Mouse (Mus musculus): ENCODE measurements around the gene Zscan2. TPM values are rescaled to one million over a fixed set of nuclear protein-coding genes. Genes with fewer than 3 reads are reported as not detected.

The Zscan2 gene
- 4.5 and 5.2 TPM in 2 replicates for polyA plus RNA-seq (2012; rRNA removed)

DNA sequence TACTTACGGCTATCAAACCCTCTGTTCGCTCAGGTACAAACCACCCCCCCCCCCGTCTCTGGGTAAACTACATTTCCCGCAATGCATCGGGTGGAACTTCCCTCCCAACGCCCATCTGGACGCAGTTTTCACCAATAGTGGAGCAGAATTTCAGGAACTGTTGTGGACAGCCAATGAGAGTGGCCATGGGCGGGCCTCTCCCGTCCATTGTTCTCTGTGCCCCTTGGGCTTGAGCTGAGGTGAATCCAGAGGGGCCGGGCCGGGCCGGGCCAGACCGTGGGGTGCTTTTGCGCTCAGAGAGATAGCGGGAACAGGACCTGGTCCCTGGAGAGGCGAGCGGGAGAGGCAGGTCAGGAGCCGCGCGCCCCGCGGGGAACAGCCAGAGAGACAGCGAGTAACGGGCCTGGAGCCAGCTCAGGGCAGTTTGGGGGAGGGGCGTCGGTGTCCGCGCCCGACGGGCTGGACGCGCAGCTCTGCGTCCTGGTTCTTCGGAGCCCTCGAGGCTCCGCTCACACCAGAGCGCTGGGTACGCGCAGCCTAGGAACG is at the start of gene Zscan2:
TSS of gene Zscan2 (plus strand) at position 192 of the 546 bp plus-strand sequence.

DNA sequence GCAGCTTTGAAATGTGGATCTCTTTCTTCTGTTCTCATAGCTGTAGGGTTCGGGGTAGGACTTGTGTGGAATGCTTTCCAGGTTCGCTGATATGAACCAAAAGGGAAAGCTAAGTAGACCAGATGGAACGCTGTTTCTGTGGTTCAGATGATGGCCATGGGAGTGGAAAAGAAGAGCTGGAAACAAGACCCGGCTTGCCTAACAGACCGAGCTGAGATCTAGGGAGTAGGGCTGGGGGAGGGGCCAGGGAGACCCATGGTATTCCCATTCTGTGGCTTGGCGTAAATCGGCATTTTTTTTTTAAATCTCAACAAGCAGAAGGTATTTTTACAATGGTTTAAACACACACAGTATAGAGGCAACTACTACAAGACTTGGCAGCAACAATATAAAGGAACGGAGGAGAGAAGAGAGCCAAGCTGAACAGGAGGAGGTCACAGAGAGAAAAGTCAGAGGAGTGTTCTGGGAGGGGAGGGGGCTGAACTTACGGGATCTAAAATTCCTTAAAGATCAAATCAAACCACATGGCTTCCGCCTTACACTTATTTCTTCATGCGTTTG is 34.8 kb upstream of the Zscan2 start, which contains the start of gene Iqgap1:
TSS of gene Iqgap1 (minus strand) at position 132 of the 561 bp plus-strand sequence.

DNA sequence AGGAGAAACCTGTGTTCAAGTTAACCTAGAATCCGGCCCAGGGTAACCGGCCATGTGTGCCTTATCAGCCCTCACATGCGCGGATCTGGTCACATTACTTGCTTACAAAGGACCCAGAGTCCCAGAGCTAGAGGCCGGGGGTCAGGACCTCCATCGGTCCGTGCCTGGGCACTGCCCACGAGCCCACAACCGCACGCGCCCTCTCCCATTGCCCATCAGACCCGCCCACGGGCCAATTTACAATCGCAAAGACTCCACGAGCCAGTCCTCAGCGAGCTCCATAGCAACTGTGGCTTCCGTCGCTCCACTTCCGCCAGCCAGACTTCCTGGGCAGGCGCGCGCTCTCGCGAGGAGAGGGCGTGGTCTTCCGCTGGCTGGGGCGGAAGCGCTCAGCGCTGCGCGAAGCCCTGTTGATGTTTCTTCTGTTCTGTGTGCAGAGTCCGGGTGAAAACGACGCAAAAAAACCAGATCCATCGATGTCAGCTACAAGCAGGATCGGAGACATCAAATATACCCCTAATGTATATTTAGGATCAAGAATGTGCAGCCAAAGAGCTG is 40.3 kb downstream of the Zscan2 start, which contains the start of gene Wdr73:
TSS of gene Wdr73 (minus strand) at position 326 of the 558 bp plus-strand sequence.

GRCm38 (mm10) chr7:80904921-80905515 is 44.3 kb downstream of the Zscan2 start, which contains the start of gene Nmb:
Nmb (minus strand) TSS chr7:80905076.

Other genes with a start within 250 kb of the Zscan2 start
- gene Crtc3, start 172.0 kb upstream of the Zscan2 start, polyA plus RNA-seq (2012; rRNA removed): 14.2 and 14.9 TPM in 2 replicates
- gene Iqgap1, start 34.9 kb upstream of the Zscan2 start, polyA plus RNA-seq (2012; rRNA removed): 61.2 and 62.9 TPM in 2 replicates
- gene Wdr73, start 40.3 kb downstream of the Zscan2 start, polyA plus RNA-seq (2012; rRNA removed): 11.9 and 15.4 TPM in 2 replicates
- 2.0 and 2.3 TPM in 2 replicates for gene Nmb, start 44.2 kb downstream of the Zscan2 start, polyA plus RNA-seq (2012; rRNA removed)
- 34.2 and 34.5 TPM in 2 replicates for gene Sec11a, start 86.9 kb downstream of the Zscan2 start, polyA plus RNA-seq (2012; rRNA removed)
- 19.1 and 19.6 TPM in 2 replicates for gene Zfp592, start 132.8 kb downstream of the Zscan2 start, polyA plus RNA-seq (2012; rRNA removed)
- gene Alpk3, start 196.7 kb downstream of the Zscan2 start, polyA plus RNA-seq (2012; rRNA removed): 0.05 TPM in 1 of 2 replicates, not detected in the other

Data from colon, adult 2 months (tissue).